Mouse (Mus musculus): ENCODE data around the gene Pafah1b3. TPM values are rescaled to one million over a fixed set of nuclear protein-coding genes. Genes with fewer than 3 reads are reported as not detected.

Pafah1b3 gene
- polyA plus RNA-seq, 1 experiment from 2014 or later: 635 TPM

DNA sequence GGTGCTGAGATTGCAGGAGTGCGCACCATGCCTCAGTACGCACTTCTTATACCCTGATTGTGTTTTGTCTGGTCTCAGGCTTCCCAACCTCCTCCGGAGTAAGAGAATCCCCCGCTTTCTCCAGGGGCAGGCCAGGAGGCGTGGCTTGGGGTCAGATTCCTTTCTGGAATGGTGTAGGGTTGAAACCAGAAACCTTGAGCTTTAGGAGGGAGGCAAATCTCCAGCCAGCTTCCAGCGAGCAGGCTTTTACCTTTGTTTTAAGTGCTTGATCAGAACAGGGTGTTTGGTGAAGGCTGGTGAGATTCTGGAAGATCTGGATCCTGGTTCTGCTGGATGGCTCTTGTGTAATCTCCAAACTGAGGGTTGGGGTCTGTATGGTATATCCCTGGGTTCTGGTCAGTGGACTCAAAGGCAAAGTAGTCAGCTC lies 24.3 kb upstream of the Pafah1b3 start:
- ATAC-seq (no peak), DNase-seq (ENCODE audit: low spot score) (peak; percentile 37)
- H3K4me1 ChIP-seq (ENCODE audit: control insufficient read depth, insufficient read depth, low read length): peaks cover 9% of the 10 kb centered on the region; the same call in 1 of the 2 replicates
- H3K4me2 ChIP-seq (ENCODE audit: low read length): 0 out of 2 replicates have a peak overlapping the region, but pooled peaks have one; percentile 14
- H3K36me3 ChIP-seq (ENCODE audit: control insufficient read depth, insufficient read depth, low read length): no peaks in the 10 kb centered on the region
- H3K4me3 ChIP-seq (ENCODE audit: low read depth, low read length): no peak overlapping the region
- H3K27me3 ChIP-seq (replicated peaks; ENCODE audit: control insufficient read depth, insufficient read depth, low read length): no peaks in the 10 kb centered on the region
- no peaks in the 10 kb centered on the region for H3K9me3 ChIP-seq (replicated peaks; ENCODE audit: control insufficient read depth, low read length)
- H3K27ac ChIP-seq (ENCODE audit: low read depth, low read length): no peak overlapping the region; the same call in 1 of the 2 replicates
- peak overlapping the region; percentile 17; the same call in 1 of the 2 replicates for H3K9ac ChIP-seq (ENCODE audit: low read length)
- 6% methylated on average over 6 of the region's 6 CpGs for WGBS

DNA sequence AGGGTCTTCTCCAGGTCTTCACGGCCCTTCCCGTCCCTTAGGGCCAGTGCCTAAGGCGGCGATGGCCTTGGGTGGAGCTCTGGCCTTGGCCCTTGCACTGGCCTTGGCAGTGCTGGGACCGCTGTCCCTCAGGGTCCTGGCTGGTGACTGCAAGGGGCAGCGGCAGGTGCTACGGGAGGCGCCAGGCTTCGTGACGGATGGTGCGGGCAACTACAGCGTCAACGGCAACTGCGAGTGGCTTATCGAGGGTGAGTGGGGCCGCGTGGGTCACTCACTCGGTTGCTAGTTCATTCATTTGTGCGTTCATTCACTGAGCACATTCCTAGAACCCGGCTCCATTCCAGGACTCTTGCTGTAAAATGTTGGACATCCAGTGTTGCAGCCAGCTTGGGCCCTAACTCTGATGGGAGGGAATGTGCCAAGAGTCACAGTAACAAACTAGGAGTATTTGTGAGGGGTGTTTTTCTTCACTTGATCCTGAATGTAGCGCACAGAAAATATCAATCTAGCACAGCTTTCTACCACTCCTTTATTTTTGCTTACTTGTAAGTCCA lies 19.7 kb upstream of the Pafah1b3 start:
- no peak for ATAC-seq

DNA sequence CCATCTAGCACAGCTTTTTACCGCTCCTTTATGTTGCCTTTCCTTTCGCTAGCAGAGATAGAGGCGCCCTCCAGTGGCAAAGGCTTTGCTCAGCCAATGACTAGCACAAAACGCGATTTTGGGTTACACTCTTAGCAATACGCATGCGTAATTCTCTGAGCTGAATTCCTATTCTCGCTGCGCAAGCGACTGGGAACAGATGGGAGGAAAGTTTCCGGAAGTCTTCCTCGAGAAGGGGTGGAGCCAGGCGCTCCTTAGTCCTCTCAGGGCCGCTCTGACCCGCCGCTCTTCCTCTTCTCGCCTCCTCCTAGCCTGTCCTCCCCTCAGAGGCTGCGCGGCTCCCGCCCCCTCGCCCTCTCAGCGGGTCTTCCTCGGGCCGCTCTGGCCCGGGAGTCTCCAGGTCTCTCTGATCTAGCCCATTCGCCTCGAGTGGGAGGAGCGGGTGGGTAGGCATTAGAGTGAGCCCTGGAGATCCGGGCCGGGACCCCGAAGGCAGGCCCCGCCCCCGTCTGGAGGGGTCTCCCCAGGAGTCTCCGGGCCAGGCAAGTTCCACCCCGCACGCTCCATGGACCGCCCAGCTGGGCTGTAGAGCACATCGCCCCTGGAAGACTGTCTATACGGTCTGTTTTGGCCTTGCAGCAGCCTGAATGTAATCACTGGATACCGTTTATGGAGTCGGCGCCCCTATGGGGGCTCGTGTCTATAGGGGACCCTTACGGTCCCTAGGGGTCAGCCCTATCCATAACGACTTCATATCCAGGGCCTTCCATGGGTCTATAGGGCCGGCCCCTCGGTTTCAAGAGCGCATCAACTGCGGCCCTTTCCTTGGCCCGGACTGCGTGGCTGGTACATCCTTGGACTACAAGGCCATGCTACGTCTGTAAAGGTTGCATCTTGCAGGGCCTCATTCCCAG lies 19.0 kb upstream of the Pafah1b3 start, which contains the start of gene Megf8:
Megf8 (plus strand) TSS at position 633 of the 914 bp plus-strand sequence.
- H3K9me3 ChIP-seq (replicated peaks; ENCODE audit: control insufficient read depth, low read length): no peaks in the 10 kb centered on the region
- H3K9ac ChIP-seq (ENCODE audit: low read length): peak within 1 kb of the TSS; percentile 88
- WGBS: under 1% methylated on average over 52 of the region's 52 CpGs
- H3K36me3 ChIP-seq (ENCODE audit: control insufficient read depth, insufficient read depth, low read length): no peaks in the 10 kb centered on the region
- H3K27me3 ChIP-seq (replicated peaks; ENCODE audit: control insufficient read depth, insufficient read depth, low read length): peaks cover 34% of the 10 kb centered on the region
- H3K4me2 ChIP-seq (ENCODE audit: low read length): peak within 1 kb of the TSS; percentile 98
- peaks cover 14% of the 10 kb centered on the region for H3K4me1 ChIP-seq (ENCODE audit: control insufficient read depth, insufficient read depth, low read length)
- ATAC-seq (peak; percentile 97), DNase-seq (ENCODE audit: low spot score) (peak; percentile 100)
- peak within 1 kb of the TSS; percentile 86 for H3K27ac ChIP-seq (ENCODE audit: low read depth, low read length)
- H3K4me3 ChIP-seq (ENCODE audit: low read depth, low read length): peak within 1 kb of the TSS; percentile 57

More for the DNA sequence above, 19.7 kb upstream of the Pafah1b3 start:
- H3K9me3 ChIP-seq (replicated peaks; ENCODE audit: control insufficient read depth, low read length): no peaks in the 10 kb centered on the region
- peaks cover 27% of the 10 kb centered on the region for H3K27me3 ChIP-seq (replicated peaks; ENCODE audit: control insufficient read depth, insufficient read depth, low read length)
- no peak for DNase-seq (ENCODE audit: low spot score)
- H3K27ac ChIP-seq (ENCODE audit: low read depth, low read length): peak overlapping the region; percentile 86
- no peaks in the 10 kb centered on the region for H3K36me3 ChIP-seq (ENCODE audit: control insufficient read depth, insufficient read depth, low read length)
- 14% methylated on average over 21 of the region's 21 CpGs for WGBS
- peak overlapping the region; percentile 88 for H3K9ac ChIP-seq (ENCODE audit: low read length)
- H3K4me2 ChIP-seq (ENCODE audit: low read length): peak overlapping the region; percentile 98
- peaks cover 14% of the 10 kb centered on the region for H3K4me1 ChIP-seq (ENCODE audit: control insufficient read depth, insufficient read depth, low read length)
- H3K4me3 ChIP-seq (ENCODE audit: low read depth, low read length): peak overlapping the region; percentile 57

DNA sequence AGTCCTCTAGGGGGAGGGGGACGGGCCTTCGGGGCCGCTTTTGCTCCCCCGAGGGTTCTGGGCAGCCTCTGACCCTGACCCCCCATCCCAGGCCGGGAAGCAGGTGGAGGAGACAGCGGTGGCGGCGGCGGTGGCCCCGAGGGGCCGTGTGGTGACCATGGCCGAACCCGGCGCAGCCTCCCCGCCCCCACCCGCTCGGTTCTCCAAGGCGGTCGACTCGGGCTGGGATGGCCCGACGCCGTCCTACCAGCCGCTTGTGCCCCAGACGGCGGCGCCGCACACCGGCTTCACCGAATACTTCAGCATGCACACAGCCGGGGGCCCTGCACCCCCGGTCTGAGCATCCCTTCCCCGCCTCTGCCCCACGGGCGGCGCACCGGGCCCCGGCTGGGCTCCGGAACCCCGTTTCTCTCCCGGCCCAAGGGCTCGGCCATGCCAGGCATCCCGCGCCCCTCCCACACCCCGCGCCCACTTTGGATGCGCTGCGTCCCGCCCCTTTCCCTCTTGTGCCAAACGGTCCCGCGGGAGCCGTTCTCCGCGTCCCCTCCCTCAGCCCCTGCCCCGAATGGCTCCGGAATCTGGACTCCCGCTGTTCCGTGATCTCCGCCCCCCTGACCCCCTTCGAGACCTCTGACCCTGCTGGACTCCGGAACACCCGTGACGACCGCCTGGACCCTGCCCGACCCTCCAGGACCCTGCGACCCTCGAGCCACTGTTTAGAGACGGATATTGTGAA lies 17.7 kb upstream of the Pafah1b3 start:
- WGBS: under 1% methylated on average over 62 of the region's 69 CpGs
- ATAC-seq (no peak), DNase-seq (ENCODE audit: low spot score) (no peak)
- Histone ChIP-seq H3K9me3 (replicated peaks; ENCODE audit: control insufficient read depth, low read length) (no peaks in the 10 kb centered on the region), H3K27ac (ENCODE audit: low read depth, low read length) (no peak overlapping the region), H3K4me3 (ENCODE audit: low read depth, low read length) (peak overlapping the region; percentile 40), H3K36me3 (ENCODE audit: control insufficient read depth, insufficient read depth, low read length) (no peaks in the 10 kb centered on the region), H3K9ac (ENCODE audit: low read length) (peak overlapping the region; percentile 58), H3K4me2 (ENCODE audit: low read length) (peak overlapping the region; percentile 72), H3K27me3 (replicated peaks; ENCODE audit: control insufficient read depth, insufficient read depth, low read length) (peaks cover 43% of the 10 kb centered on the region), H3K4me1 (ENCODE audit: control insufficient read depth, insufficient read depth, low read length) (peaks cover 14% of the 10 kb centered on the region)

DNA sequence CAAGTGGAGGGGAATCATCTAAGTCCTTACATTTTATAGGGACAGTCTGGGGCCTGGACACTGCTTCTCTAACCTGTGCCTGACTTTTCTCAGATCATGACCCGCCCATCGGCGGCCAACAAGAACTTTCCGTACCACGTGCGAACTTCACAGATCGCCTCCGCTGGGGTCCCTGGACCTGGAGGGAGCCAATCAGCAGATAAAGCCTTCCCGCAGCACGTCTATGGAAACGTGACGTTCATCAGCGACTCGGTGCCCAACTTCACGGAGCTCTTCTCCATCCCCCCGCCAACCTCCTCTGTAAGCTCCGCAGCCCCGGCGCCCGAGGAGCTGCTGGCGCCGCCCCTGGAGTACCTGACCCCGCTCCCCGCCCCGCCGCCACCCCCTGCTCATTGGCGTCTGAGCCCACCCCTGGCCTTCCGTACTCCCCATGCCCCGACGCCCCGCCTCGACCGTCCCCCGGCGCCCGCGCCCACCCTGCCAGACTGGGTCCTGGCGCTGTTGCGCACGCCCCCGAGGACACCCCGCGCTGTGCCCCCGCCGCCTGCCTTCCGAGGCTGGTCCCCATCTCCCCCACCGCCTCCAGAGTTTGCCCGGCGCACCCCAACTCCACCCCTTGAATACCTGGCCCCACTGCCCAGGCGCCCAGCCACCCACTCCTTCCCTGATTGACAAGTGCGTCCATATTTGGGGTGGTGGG lies 17.0 kb upstream of the Pafah1b3 start:
- no peak overlapping the region for H3K27ac ChIP-seq (ENCODE audit: low read depth, low read length)
- peaks cover 43% of the 10 kb centered on the region for H3K27me3 ChIP-seq (replicated peaks; ENCODE audit: control insufficient read depth, insufficient read depth, low read length)
- H3K4me2 ChIP-seq (ENCODE audit: low read length): peak overlapping the region; percentile 72
- WGBS: 2% methylated on average over 50 of the region's 51 CpGs
- no peaks in the 10 kb centered on the region for H3K9me3 ChIP-seq (replicated peaks; ENCODE audit: control insufficient read depth, low read length)
- H3K9ac ChIP-seq (ENCODE audit: low read length): peak overlapping the region; percentile 58
- ATAC-seq (no peak), DNase-seq (ENCODE audit: low spot score) (no peak)
- peak overlapping the region; percentile 40 for H3K4me3 ChIP-seq (ENCODE audit: low read depth, low read length)
- no peaks in the 10 kb centered on the region for H3K36me3 ChIP-seq (ENCODE audit: control insufficient read depth, insufficient read depth, low read length)
- peaks cover 14% of the 10 kb centered on the region for H3K4me1 ChIP-seq (ENCODE audit: control insufficient read depth, insufficient read depth, low read length)

DNA sequence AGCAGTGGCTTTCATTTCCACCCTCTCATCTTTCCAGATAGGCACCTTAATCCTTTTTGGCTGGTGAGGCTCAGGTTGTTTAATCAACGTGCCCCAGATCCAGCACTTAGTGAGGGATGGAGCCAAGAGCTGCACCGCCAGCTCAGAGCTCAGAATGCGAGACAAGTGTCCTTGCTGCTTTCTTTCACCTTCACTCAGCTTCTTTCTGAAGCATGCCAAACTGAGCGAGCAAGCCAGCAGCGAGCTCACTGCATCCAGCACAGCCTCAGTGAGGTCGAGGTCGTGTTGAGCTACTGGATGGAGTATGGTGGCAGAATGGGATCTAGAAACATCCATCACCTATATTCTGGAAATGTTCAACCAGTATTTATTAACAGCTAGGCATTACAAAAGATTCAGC lies 15.5 kb upstream of the Pafah1b3 start:
- H3K4me3 ChIP-seq (ENCODE audit: low read depth, low read length): no peak overlapping the region
- DNase-seq (ENCODE audit: low spot score) (no peak), ATAC-seq (no peak)

DNA sequence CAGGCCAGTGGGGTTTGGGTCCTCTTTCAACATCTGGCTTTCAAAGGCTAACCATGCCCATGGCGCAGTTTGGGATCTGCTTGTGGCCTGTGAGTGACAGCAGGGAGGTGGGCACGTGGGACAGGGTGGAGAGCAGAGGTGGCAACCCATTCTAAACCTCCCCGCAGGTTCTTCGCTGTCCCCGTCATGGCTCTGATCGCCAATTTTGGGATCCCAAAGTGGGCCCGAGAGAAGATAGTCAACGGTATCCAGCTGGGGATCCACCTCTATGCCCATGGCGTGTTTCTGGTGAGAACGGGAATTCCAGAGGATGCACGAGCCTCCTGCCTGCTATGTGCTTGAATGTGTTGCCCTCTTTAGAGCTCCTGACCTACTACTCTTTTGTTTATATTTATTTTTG lies 13.4 kb upstream of the Pafah1b3 start:
- Histone ChIP-seq H3K4me3 (ENCODE audit: low read depth, low read length) (no peak overlapping the region), H3K27me3 (replicated peaks; ENCODE audit: control insufficient read depth, insufficient read depth, low read length) (peaks cover 43% of the 10 kb centered on the region), H3K9me3 (replicated peaks; ENCODE audit: control insufficient read depth, low read length) (no peaks in the 10 kb centered on the region), H3K9ac (ENCODE audit: low read length) (no peak overlapping the region), H3K36me3 (ENCODE audit: control insufficient read depth, insufficient read depth, low read length) (no peaks in the 10 kb centered on the region), H3K27ac (ENCODE audit: low read depth, low read length) (no peak overlapping the region), H3K4me1 (ENCODE audit: control insufficient read depth, insufficient read depth, low read length) (peaks cover 5% of the 10 kb centered on the region), H3K4me2 (ENCODE audit: low read length) (no peak overlapping the region)
- ATAC-seq: no peak
- WGBS: 85% methylated on average over 11 of the region's 11 CpGs
- no peak for DNase-seq (ENCODE audit: low spot score)

More for the DNA sequence above, 15.5 kb upstream of the Pafah1b3 start:
- 37% methylated on average over 7 of the region's 7 CpGs for WGBS
- H3K27ac ChIP-seq (ENCODE audit: low read depth, low read length): no peak overlapping the region
- peaks cover 14% of the 10 kb centered on the region for H3K4me1 ChIP-seq (ENCODE audit: control insufficient read depth, insufficient read depth, low read length)
- H3K27me3 ChIP-seq (replicated peaks; ENCODE audit: control insufficient read depth, insufficient read depth, low read length): peaks cover 43% of the 10 kb centered on the region
- no peaks in the 10 kb centered on the region for H3K9me3 ChIP-seq (replicated peaks; ENCODE audit: control insufficient read depth, low read length)
- no peak overlapping the region for H3K4me2 ChIP-seq (ENCODE audit: low read length)
- H3K36me3 ChIP-seq (ENCODE audit: control insufficient read depth, insufficient read depth, low read length): no peaks in the 10 kb centered on the region
- H3K9ac ChIP-seq (ENCODE audit: low read length): no peak overlapping the region

DNA sequence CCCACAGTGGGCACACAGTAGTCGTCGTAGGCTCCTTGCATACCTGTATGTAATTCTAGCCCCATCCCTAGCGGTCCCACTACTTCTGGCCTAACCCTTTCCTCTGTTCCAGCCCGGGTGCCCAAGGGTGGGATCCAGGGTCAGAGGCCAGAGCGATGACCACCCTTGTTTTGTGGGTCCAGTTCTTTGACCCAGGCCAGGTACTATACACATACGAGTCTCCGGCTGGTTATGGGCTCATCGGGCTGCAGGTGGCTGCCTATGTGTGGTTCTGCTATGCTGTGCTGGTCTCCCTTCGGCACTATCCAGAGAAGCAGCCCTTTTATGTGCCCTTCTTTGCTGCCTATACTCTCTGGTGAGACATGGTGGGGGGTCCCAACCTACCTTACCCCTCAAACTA lies 11.6 kb upstream of the Pafah1b3 start:
- Histone ChIP-seq H3K9ac (ENCODE audit: low read length) (no peak overlapping the region), H3K36me3 (ENCODE audit: control insufficient read depth, insufficient read depth, low read length) (no peaks in the 10 kb centered on the region), H3K27me3 (replicated peaks; ENCODE audit: control insufficient read depth, insufficient read depth, low read length) (peaks cover 34% of the 10 kb centered on the region), H3K27ac (ENCODE audit: low read depth, low read length) (no peak overlapping the region), H3K4me3 (ENCODE audit: low read depth, low read length) (no peak overlapping the region), H3K4me1 (ENCODE audit: control insufficient read depth, insufficient read depth, low read length) (0 out of 2 replicates have a peak, but pooled peaks cover 4% of the 10 kb centered on the region), H3K4me2 (ENCODE audit: low read length) (no peak overlapping the region), H3K9me3 (replicated peaks; ENCODE audit: control insufficient read depth, low read length) (no peaks in the 10 kb centered on the region)
- no peak for ATAC-seq
- 87% methylated on average over 9 of the region's 9 CpGs for WGBS
- DNase-seq (ENCODE audit: low spot score): no peak
